Mouse (Mus musculus) neural tube, embryonic 11.5 days (tissue): ENCODE data around the gene Tcp10b. TPM values are rescaled to one million over a fixed set of nuclear protein-coding genes. Genes with fewer than 3 reads are reported as not detected.
"Not testable (repeated sequence)": the region's sequence is repeated elsewhere in the genome, so short reads cannot be mapped to it uniquely, and the experiment has no call there.

Experiments used
- ATAC-seq: fragments of 200-750 bp; cut with Nextera tagmentation; 2 replicates; pipeline ENCODE4 v1.8.0; 2017; ENCODE audit warnings: moderate number of reproducible peaks, mild to moderate bottlenecking, moderate TSS enrichment, moderate library complexity; ENCODE audit not compliant: insufficient read depth, low FRiP score, low TSS enrichment
- DNase-seq: peaks from one replicate; pipeline ENCODE4 v3.0.0-alpha.2; 2015; ENCODE audit warnings: low spot score
- H3K27ac ChIP-seq: fragments of 300-500 bp; sonication (generic); 2 replicates; pipeline ENCODE4 v1.5.1; 2014; ENCODE audit warnings: low read depth, mild to moderate bottlenecking, low read length
- H3K27me3 ChIP-seq: fragments of 300-500 bp; sonication (generic); 2 replicates; pipeline ENCODE4 v1.6.1; 2014; ENCODE audit warnings: mild to moderate bottlenecking, low read length, mixed read lengths; ENCODE audit not compliant: control insufficient read depth, insufficient read depth
- H3K36me3 ChIP-seq: fragments of 300-500 bp; sonication (generic); 2 replicates; pipeline ENCODE4 v1.6.1; 2014; ENCODE audit warnings: mild to moderate bottlenecking, low read length, moderate library complexity, mixed read lengths; ENCODE audit not compliant: control insufficient read depth, insufficient read depth
- H3K4me1 ChIP-seq: fragments of 300-500 bp; sonication (generic); 2 replicates; pipeline ENCODE4 v1.6.1; 2014; ENCODE audit warnings: low read length, mixed read lengths; ENCODE audit not compliant: control insufficient read depth, insufficient read depth
- H3K4me2 ChIP-seq: fragments of 300-500 bp; sonication (generic); 2 replicates; pipeline ENCODE4 v1.6.1; 2014; ENCODE audit warnings: low read depth, mild to moderate bottlenecking, moderate library complexity
- H3K4me3 ChIP-seq: fragments of 300-500 bp; sonication (generic); 2 replicates; pipeline ENCODE4 v1.5.1; 2014; ENCODE audit warnings: low read depth, low read length
- H3K9ac ChIP-seq: fragments of 300-500 bp; sonication (generic); 2 replicates; pipeline ENCODE4 v1.6.1; 2014; ENCODE audit warnings: mild to moderate bottlenecking, low read length
- H3K9me3 ChIP-seq: fragments of 300-500 bp; sonication (generic); 2 replicates; pipeline ENCODE4 v1.6.1; 2016; ENCODE audit warnings: low read length; ENCODE audit not compliant: control insufficient read depth
- WGBS: fragments of 180-500 bp; shearing (Covaris S2); extraction: QIAGEN DNeasy Blood & Tissue Kit; methylation state at CpG from one replicate; pipeline ENCODE4 v1.1.7; 2014; 5-methylcytosine and 5-hydroxymethylcytosine counted together
- polyA plus RNA-seq: library from polyadenylated mRNA; unstranded; fragments of >200 nt; fragmentation: Nextera tagmentation; extraction: Ambion mirVana; gene quantifications from 2 replicates; pipeline ENCODE4 v1.2.1, GENCODE M21; 2014

Gene Tcp10b
- polyA plus RNA-seq, 1 experiment from 2014 or later, result not detected

- ATAC-seq, H3K4me2 ChIP-seq, H3K4me1 ChIP-seq, H3K9ac ChIP-seq, DNase-seq, H3K4me3 ChIP-seq, H3K36me3 ChIP-seq, H3K9me3 ChIP-seq, H3K27ac ChIP-seq, H3K27me3 ChIP-seq: not testable (repeated sequence)
- WGBS, result 69% methylated on average over 8 of the region's 11 CpGs
Measured at GRCm38 (mm10) chr17:13129737-13130465, 69.0 kb downstream of the Tcp10b start.

DNA sequence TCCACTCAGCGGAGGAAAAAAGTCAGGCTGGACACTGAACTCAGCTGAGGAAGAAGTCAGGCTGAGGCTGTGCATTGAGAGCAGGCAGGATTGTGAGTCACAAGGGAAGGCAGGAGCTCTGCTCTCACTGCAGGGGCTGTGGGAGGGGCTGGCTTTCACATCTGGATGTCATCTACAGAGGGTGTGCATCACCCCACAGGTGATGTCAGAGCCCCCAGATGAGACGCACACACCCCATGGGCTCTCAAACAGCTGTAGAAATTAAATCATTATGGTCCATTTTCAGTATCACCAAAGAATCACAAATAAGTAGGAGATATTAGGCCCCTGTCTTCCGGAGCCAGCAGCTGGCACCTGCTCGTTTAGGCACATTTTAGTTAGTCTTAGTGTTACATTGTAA is 70.8 kb downstream of the Tcp10b start, which contains the start of gene Unc93a:
Gene Unc93a, minus strand, starts transcription at position 101 of the 400 bp plus-strand sequence.
- H3K4me2 ChIP-seq, H3K36me3 ChIP-seq, H3K4me3 ChIP-seq, H3K27ac ChIP-seq, ATAC-seq, DNase-seq, H3K4me1 ChIP-seq, H3K27me3 ChIP-seq, H3K9ac ChIP-seq, H3K9me3 ChIP-seq: not testable (repeated sequence)
- 82% methylated on average over 3 of the region's 4 CpGs for WGBS

Other genes starting within 250 kb of the Tcp10b start
- gene Mas1, start 193.0 kb upstream of the Tcp10b start, polyA plus RNA-seq, result 0.19 and 0.28 TPM in 2 replicates
- not detected in 2 replicates for gene Mrgprh, start 185.1 kb upstream of the Tcp10b start, polyA plus RNA-seq
- gene Pnldc1, start 150.9 kb upstream of the Tcp10b start, polyA plus RNA-seq, result 1.2 and 2.9 TPM in 2 replicates
- 530 and 560 TPM in 2 replicates for gene Tcp1, start 145.4 kb upstream of the Tcp10b start, polyA plus RNA-seq
- gene Mrpl18, start 144.8 kb upstream of the Tcp10b start, polyA plus RNA-seq, result 159 TPM in 2 replicates
- gene Acat3, start 120.5 kb upstream of the Tcp10b start, polyA plus RNA-seq, result 0.42 and 1.0 TPM in 2 replicates
- 332 and 361 TPM in 2 replicates for gene Acat2, start 100.4 kb upstream of the Tcp10b start, polyA plus RNA-seq
- 137 and 141 TPM in 2 replicates for gene Wtap, start 66.9 kb upstream of the Tcp10b start, polyA plus RNA-seq
- gene Sod2, start 54.3 kb upstream of the Tcp10b start, polyA plus RNA-seq, result 114 and 116 TPM in 2 replicates
- not detected in 2 replicates for gene Gpr31b, start 8.8 kb upstream of the Tcp10b start, polyA plus RNA-seq
- not detected in 2 replicates for gene Unc93a, start 70.7 kb downstream of the Tcp10b start, polyA plus RNA-seq
- gene Smok2a, start 160.1 kb downstream of the Tcp10b start, polyA plus RNA-seq, result not detected in 2 replicates
- not detected in 2 replicates for gene Smok2b, start 169.2 kb downstream of the Tcp10b start, polyA plus RNA-seq